Mouse (Mus musculus): ENCODE measurements around the gene Syt17. TPM values are rescaled to one million over a fixed set of nuclear protein-coding genes. Genes with fewer than 3 reads are reported as not detected.
A peak's percentile ranks its signal among the peaks of the same experiment; 100 is the strongest.

The Syt17 gene
- total and polyA plus RNA-seq, 3 experiments = 1.0 to 1.8 (median 1.4) TPM

GRCm38 (mm10) chr7:118390705-118391104 is 57.3 kb downstream of the Syt17 start:
- intact Hi-C loops (cut with DNase I) = no loop called here
- no peak for TF ChIP-seq EP300 (IDR thresholded peaks at IDR 0.05; ENCODE audit: insufficient read depth, low read depth, low read length)
- Histone ChIP-seq H3K9ac (ENCODE audit: low read depth, low read length) (no peak overlapping the region), H3K79me2 (replicated peaks; ENCODE audit: control insufficient read depth, insufficient read depth, low read length) (no peaks in the 10 kb centered on the region), H3K27ac (no peak overlapping the region), H3K36me3 (ENCODE audit: control insufficient read depth, insufficient read depth, low read length) (no peaks in the 10 kb centered on the region), H3K27me3 (ENCODE audit: control insufficient read depth, insufficient read depth, low read length) (no peaks in the 10 kb centered on the region), H3K4me1 (ENCODE audit: control insufficient read depth, insufficient read depth, low read length) (no peaks in the 10 kb centered on the region), H3K4me3 (no peak overlapping the region)
- 84% methylated on average over 5 of the region's 5 CpGs for WGBS
- no peak for DNase-seq

GRCm38 (mm10) chr7:118380996-118381395 is 67.0 kb downstream of the Syt17 start:
- TF ChIP-seq POLR2A (IDR thresholded peaks at IDR 0.05; ENCODE audit: insufficient read depth, low read depth, low read length) = no peak
- TF ChIP-seq EP300 (IDR thresholded peaks at IDR 0.05; ENCODE audit: insufficient read depth, low read depth, low read length) = no peak
- no peak for TF ChIP-seq CTCF (IDR thresholded peaks at IDR 0.05)
- H3K27me3 ChIP-seq (ENCODE audit: control insufficient read depth, insufficient read depth, low read length) = no peaks in the 10 kb centered on the region
- no peak overlapping the region for H3K4me3 ChIP-seq
- intact Hi-C loops (cut with DNase I) = no loop called here
- H3K27ac ChIP-seq = no peak overlapping the region
- H3K36me3 ChIP-seq (ENCODE audit: control insufficient read depth, insufficient read depth, low read length) = no peaks in the 10 kb centered on the region
- H3K4me1 ChIP-seq (ENCODE audit: control insufficient read depth, insufficient read depth, low read length) = peaks cover 7% of the 10 kb centered on the region; the same call in 1 of the 2 replicates
- H3K9ac ChIP-seq (ENCODE audit: low read depth, low read length) = no peak overlapping the region
- DNase-seq = no peak
- WGBS = 86% methylated on average over 5 of the region's 5 CpGs
- H3K79me2 ChIP-seq (replicated peaks; ENCODE audit: control insufficient read depth, insufficient read depth, low read length) = no peaks in the 10 kb centered on the region

- Histone ChIP-seq H3K79me2 (replicated peaks; ENCODE audit: control insufficient read depth, insufficient read depth, low read length) (no peaks in the 10 kb centered on the region), H3K36me3 (ENCODE audit: control insufficient read depth, insufficient read depth, low read length) (no peaks in the 10 kb centered on the region), H3K4me1 (ENCODE audit: control insufficient read depth, insufficient read depth, low read length) (peaks cover 7% of the 10 kb centered on the region; the same call in 1 of the 2 replicates), H3K9ac (ENCODE audit: low read depth, low read length) (no peak overlapping the region), H3K4me3 (no peak overlapping the region), H3K27me3 (ENCODE audit: control insufficient read depth, insufficient read depth, low read length) (no peaks in the 10 kb centered on the region), H3K27ac (no peak overlapping the region)
- TF ChIP-seq POLR2A (IDR thresholded peaks at IDR 0.05; ENCODE audit: insufficient read depth, low read depth, low read length) (no peak), CTCF (IDR thresholded peaks at IDR 0.05) (no peak), EP300 (IDR thresholded peaks at IDR 0.05; ENCODE audit: insufficient read depth, low read depth, low read length) (no peak)
- no peak for DNase-seq
- WGBS = 85% methylated on average over 3 of the region's 3 CpGs
- intact Hi-C loops (cut with DNase I) = no loop called here
Observed at GRCm38 (mm10) chr7:118380056-118380455, 68.0 kb downstream of the Syt17 start.

- Histone ChIP-seq H3K36me3 (ENCODE audit: control insufficient read depth, insufficient read depth, low read length) (no peaks in the 10 kb centered on the region), H3K79me2 (replicated peaks; ENCODE audit: control insufficient read depth, insufficient read depth, low read length) (no peaks in the 10 kb centered on the region), H3K27me3 (ENCODE audit: control insufficient read depth, insufficient read depth, low read length) (no peaks in the 10 kb centered on the region), H3K27ac (peak overlapping the region; percentile 2; the same call in 1 of the 2 replicates), H3K9ac (ENCODE audit: low read depth, low read length) (no peak overlapping the region), H3K4me3 (no peak overlapping the region), H3K4me1 (ENCODE audit: control insufficient read depth, insufficient read depth, low read length) (peaks cover 7% of the 10 kb centered on the region; the same call in 1 of the 2 replicates)
- intact Hi-C loops (cut with DNase I) = no loop called here
- TF ChIP-seq CTCF (IDR thresholded peaks at IDR 0.05) (no peak), EP300 (IDR thresholded peaks at IDR 0.05; ENCODE audit: insufficient read depth, low read depth, low read length) (0 out of 2 replicates have a peak, but pooled peaks have one; percentile 62)
- 64% methylated on average over 4 of the region's 4 CpGs for WGBS
- DNase-seq = peak in 1 of 2 experiments; percentile 34
Observed at GRCm38 (mm10) chr7:118376590-118376989, 71.4 kb downstream of the Syt17 start.

- 51% methylated on average over 3 of the region's 3 CpGs for WGBS
- intact Hi-C loops (cut with DNase I) = loop anchor here (2.0 kb wide), 1 partner anchor 67 kb away; no protein-coding TSS in a partner anchor
- Histone ChIP-seq H3K36me3 (ENCODE audit: control insufficient read depth, insufficient read depth, low read length) (no peaks in the 10 kb centered on the region), H3K4me3 (no peak overlapping the region), H3K27ac (no peak overlapping the region; the same call in 1 of the 2 replicates), H3K27me3 (ENCODE audit: control insufficient read depth, insufficient read depth, low read length) (no peaks in the 10 kb centered on the region), H3K79me2 (replicated peaks; ENCODE audit: control insufficient read depth, insufficient read depth, low read length) (no peaks in the 10 kb centered on the region), H3K9ac (ENCODE audit: low read depth, low read length) (no peak overlapping the region), H3K4me1 (ENCODE audit: control insufficient read depth, insufficient read depth, low read length) (peaks cover 7% of the 10 kb centered on the region; the same call in 1 of the 2 replicates)
- DNase-seq = peak; percentile 55 to 75
- TF ChIP-seq POLR2A (IDR thresholded peaks at IDR 0.05; ENCODE audit: insufficient read depth, low read depth, low read length) = no peak
- TF ChIP-seq EP300 (IDR thresholded peaks at IDR 0.05; ENCODE audit: insufficient read depth, low read depth, low read length) = peak; percentile 78; the same call in 1 of the 2 replicates
Observed at GRCm38 (mm10) chr7:118375341-118375740, 72.7 kb downstream of the Syt17 start.

GRCm38 (mm10) chr7:118371361-118371760 is 76.7 kb downstream of the Syt17 start:
- Histone ChIP-seq H3K4me1 (ENCODE audit: control insufficient read depth, insufficient read depth, low read length) (0 out of 2 replicates have a peak, but pooled peaks cover under 1% of the 10 kb centered on the region), H3K27me3 (ENCODE audit: control insufficient read depth, insufficient read depth, low read length) (no peaks in the 10 kb centered on the region), H3K9ac (ENCODE audit: low read depth, low read length) (no peak overlapping the region), H3K36me3 (ENCODE audit: control insufficient read depth, insufficient read depth, low read length) (no peaks in the 10 kb centered on the region), H3K4me3 (no peak overlapping the region), H3K79me2 (replicated peaks; ENCODE audit: control insufficient read depth, insufficient read depth, low read length) (no peaks in the 10 kb centered on the region), H3K27ac (no peak overlapping the region)
- no peak for TF ChIP-seq EP300 (IDR thresholded peaks at IDR 0.05; ENCODE audit: insufficient read depth, low read depth, low read length)
- TF ChIP-seq CTCF (IDR thresholded peaks at IDR 0.05) = no peak
- no peak for TF ChIP-seq POLR2A (IDR thresholded peaks at IDR 0.05; ENCODE audit: insufficient read depth, low read depth, low read length)
- 91% methylated on average over 5 of the region's 5 CpGs for WGBS
- intact Hi-C loops (cut with DNase I) = no loop called here
- DNase-seq = no peak
